Mouse (Mus musculus) forelimb bud, embryonic 11.5 days (tissue): ENCODE data around the gene Sncg.
"Not testable (repeated sequence)": the region's sequence is repeated elsewhere in the genome, so short reads cannot be mapped to it uniquely, and the experiment has no call there.

Experiments used
- DNase-seq: peaks from one replicate; pipeline ENCODE4 v3.0.0-alpha.2; 2012; ENCODE audit warnings: low read depth, low spot score

Gene Sncg

DNA sequence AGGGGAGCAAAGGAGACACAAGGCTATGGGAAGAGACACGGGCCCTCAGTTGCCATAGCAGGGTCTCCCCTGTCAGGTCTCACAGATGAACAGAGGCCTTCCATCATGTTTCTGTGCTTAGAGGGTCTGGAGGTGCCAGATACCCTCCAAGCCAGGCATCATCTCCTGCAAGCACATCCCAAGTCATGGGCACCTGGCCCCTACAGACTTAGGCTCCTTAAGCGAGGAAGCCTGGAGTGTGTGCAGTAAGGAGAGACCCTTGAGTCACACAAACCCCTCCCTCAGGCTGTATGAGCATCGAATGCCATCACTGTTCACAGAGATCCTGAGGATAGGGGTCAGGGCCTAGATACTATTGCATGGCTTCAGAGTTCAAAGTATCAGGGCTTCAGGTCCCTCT, 3.7 kb downstream of the Sncg start:
- DNase-seq = no peak

DNA sequence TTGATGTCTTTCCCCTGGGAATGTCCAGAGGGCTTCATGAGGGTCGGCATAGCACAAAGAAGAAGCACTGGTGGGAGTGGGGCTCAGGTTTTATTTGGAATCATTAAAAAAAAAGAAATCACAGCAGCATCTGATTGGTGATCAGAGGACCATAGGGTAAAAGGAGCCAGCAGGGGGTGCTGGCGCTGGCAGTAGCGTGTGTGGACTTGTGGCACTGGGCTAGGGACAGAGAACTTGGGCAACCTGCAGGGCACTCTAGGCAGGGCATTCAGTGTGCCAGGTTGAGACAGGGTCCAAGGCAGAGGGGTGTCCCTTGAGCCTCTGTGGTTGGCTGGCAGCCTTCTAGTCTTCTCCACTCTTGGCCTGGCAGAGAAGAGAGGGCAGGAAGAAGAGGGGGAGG, 4.4 kb downstream of the Sncg start:
- DNase-seq = no peak

DNA sequence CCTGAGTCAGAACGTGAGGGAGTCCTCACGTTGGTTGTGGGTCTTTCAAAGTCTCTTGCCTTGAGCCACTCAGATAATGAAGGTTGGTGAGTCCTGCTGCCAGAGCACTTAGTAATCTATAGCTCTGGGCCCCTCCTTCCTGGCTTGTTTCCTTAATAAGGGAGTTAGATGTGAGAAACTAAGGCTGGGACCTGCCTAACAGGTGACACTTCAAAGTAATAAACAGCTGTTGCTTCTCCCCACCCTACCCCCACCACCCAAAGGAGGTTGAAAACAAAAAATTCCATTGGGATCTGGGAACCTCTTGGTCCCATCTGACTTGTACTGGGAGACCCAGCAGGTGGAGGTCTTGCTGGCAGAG, 9.5 kb downstream of the Sncg start:
- no peak for DNase-seq

DNA sequence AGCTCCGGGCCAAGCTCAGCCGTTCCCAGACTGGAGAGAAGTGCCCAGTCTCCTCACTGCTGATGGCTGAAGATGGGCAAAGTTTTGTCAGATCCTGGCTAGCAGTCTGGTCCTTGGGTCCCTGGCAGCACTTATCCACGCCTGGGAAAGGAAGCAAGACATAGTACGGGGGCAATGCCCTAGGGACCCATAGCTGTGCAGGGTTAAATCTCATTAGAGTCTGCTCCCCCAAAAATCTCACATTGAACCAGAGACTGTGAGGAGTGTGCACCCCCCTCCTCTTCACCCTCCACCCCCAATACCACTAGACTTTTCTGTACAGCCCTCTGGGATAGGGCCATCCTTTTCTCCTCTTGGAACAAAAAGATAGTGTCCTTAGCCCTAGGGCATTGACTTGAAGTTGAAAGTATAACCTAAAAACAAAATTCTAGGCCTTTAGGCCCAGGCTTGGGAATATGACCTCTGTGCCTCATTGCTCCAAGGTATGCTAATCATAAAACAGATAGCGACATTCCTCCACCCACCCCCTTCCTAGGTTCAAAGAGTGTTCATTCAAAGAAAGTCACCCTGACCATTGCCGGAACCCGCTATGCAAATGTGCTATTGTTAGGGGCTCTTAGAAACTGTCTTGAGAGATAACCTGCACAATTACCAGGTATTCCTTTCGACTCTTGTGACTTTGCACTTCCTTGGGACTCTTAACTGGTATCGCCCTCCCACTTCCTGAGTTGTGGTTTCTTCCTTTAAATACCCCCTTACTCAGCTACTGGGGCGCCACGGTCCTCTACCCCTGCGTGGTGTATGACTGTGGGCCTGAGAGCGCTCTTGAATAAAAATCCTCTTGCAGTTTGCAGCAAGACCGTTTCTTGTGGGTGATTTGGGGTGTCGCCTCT, 10.1 kb downstream of the Sncg start:
- DNase-seq = not testable (repeated sequence)

DNA sequence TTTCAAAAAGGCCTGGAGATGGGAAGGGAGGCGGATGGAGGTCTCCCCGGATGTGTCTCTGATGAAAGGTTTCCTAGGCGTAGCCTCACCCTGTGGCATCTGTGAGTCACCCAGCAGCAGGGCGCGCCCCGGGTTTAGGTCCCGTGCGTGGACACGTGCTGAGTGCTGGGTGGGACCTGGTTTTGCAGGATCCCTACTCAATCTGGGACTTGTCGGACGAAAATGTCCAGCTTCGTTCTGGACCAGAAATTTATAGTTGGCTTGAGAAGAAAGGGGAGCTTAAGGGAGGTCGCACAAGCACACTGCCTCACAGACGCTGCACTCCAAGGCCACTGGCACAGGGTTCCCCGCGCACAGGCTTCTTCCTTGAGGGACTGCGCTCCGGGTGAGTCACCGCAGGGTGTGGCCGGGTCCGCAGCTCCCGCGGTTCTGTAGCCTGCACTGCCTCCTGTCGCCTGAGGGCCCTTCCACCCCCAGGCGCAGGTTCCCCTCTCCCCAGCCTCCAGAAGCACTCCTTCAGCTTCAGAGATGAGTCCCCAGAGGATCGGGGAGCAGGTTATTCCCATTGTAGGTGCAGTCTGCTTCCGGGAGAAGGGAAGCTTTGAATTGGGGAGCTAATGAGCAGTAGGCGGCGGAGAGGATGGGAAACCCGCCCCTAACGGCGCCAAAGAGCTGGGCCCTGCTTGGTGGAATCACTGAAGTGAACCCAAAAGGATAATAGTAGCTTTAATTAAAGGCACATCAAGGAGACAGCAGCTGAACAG, 10.9 kb downstream of the Sncg start:
- DNase-seq = peak; percentile 24

DNA sequence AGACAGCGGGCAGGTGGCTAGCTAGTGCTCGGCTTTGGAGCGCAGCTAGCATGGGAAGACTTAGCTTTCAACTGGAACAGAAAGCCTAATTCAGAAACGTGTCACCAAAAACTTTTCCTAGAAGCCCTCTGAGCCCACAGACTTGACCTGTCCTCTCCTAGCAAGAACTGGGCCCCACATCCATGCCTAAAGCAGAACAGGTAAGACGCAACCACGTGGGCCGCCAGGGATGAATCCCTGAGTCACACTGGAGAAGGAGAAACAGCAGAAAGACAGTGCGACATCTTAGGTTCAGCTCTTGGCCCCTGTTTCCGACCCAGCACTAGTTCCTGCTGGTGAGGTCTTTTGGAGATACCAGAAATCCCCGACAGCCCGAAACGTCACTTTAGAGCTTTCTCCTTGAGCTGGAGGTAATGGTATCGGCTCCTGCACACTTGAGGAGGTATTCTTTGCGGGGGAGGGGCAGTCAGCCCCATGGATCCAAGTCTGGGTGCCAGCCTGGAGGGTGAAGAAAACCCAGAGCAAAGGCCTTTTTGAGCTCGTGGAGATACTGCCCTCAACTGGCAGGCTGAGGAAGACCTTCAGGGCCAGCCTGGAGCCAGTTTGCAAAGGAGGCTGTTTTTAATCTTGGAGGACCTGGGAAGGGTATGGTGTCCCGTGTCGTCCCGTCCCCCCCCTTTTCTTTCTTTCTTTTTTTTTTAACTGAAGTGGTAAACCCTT, 11.7 kb downstream of the Sncg start:
- DNase-seq = peak; percentile 48

DNA sequence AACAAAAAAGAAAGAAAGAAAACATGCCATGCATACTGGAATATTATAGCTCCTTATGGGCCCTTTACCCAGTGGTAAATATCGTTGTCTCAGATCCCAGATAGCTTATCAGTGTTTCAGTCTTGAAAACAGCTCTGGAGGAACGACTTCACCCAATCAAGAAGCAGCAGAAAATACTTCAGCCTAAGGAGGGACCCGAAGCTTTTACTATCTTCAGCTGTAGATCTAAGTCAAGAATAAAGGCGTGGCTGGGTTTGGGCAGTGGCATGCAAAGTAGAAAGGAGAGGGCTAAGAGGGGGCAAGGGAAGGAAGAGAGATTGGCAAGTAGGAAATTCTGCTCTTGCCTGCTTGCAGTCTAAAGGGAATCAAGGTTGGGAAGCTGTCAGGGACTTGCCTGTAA, 12.5 kb downstream of the Sncg start:
- DNase-seq = no peak

DNA sequence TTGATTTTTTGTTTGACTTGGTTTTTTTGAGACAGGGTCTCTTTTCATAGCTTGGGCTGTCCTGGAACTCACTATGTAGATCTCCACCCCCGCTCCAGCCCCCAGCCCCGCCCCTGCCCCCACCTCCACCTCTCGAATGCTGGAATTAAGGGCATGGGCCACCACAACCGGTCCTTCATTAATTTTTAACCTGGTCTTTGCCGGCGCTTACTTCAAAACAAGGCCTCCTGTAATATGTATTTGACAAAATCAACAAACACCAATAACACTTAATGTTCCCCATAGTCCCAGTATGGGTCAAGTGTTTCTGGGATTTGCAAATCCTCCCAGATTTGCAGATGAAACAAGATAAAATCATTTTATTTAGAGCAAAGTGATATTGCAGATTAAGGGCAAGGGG, 14.3 kb downstream of the Sncg start:
- DNase-seq = no peak

DNA sequence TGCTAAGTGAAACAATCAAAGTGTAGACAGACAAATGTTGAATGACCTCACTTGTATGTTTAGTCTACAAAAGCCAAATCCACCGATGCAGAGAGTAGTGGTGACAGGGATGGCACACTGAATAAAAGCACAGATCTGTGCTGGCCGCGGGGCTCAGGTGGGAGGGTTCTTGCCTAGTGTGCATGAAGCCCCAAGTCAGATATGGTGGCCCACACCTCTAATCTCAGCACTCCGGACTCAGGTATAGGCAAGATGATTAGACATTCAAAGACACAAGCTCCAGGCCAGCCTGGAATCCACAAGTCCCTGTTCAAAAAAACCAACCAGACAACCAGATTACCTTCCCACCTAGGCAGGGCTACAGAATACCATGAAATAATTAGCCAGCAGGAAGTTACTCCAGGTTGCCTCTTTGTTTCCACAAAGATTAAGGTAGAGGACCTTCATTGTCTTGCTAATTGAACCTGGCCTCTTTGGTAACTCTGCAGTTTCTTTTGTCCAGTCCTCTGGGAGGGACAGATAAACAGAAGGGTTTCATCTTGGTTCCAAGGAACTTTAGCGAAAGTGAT, 14.8 kb downstream of the Sncg start:
- DNase-seq = no peak

DNA sequence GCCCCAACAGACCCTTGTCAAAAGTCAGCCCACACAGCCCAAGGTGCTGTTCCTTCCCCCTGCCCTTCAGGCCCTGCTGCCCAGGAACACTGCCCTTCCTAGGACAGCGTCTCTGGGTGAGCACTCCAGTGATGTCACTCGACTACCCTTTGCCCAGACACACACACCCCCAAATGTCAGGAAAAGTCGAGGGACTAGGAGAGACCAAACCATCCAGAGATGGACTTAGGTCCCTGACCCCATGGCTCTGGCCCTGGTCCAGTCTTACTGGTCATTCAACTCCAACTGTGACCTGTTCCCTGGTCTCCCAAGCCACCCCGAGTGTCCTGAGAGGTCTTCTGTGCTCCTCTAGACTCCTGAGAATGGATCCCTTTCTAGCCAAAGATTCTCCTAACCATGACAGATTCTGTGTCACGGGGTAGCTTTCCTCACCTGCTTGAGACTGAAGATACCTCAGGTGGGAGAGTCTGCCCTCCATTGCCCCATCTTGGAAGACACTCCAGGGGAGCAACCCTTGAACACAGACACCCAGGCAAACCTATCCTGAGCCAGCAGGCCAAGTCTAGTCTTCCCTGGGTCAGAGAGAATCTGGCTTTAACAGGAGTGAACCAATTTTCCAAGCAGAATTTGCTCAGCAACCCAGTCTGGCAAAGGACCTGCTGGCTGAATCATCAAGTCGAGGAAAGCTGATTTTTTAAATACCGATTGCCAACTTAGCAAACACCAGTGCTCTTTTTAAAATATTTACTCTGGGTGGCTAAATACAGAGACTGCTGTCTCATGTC, 16.7 kb downstream of the Sncg start:
- DNase-seq = no peak

DNA sequence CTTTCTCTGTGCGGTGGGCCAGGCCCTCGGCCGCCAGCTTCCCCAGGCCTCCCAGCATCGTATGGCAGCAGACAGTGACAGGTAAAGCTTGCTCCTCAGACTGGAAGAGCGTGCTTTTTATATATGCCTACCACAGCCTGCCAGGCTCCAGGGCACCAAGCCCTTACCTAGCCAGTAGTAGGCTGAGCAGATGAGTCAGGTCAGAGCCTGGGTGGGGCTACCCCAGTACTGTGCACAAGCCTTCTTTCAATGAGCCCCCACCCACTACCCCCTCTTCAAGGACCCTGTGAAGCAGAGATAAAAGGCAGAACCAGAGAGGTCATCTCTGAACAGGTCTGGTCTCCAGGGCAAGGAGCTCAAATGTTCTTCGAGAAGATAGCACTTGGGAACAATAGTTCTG, 19.3 kb downstream of the Sncg start, which contains the start of gene Fam25c:
Gene Fam25c, minus strand, starts transcription at position 133 of the 400 bp plus-strand sequence.
- no peak for DNase-seq

DNA sequence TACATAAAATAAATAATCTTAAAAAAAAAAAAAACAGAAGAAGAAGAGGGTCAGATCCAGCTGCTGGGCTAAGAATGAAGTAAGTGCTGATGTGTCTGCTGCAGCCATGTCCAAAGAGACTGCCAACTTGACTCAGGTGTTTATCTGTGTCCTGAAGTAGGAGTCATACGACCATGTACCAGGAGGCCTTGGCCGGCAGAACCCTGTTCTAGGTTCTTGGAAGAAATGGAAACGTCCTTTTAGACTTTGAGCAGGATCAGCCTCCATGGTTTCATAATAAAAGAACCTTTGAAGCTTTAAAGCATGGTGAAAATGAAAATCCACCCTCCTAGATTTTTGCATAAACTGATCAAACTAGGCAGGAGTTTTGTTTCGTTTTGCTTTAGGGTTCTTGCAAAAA, 20.1 kb downstream of the Sncg start:
- DNase-seq = no peak

DNA sequence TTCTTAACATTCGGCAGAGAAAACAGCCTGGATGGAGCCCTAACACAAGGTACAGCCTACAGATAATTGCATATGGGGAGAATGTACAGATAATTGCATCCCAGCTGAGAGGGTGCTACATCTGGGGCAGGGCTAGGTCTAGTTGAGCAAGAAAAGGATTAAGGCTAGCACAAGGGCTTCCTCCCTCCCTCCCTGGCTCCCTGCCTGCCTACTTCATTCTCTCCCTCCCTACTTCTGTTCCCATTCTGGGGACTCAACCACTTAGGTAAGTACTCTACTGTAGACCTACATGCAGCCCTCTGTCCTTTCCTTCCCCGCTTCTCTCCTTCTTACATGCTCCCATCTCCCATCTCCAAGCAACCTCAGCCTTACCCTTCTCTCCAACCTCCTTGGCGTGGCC, 21.3 kb downstream of the Sncg start:
- DNase-seq = no peak

DNA sequence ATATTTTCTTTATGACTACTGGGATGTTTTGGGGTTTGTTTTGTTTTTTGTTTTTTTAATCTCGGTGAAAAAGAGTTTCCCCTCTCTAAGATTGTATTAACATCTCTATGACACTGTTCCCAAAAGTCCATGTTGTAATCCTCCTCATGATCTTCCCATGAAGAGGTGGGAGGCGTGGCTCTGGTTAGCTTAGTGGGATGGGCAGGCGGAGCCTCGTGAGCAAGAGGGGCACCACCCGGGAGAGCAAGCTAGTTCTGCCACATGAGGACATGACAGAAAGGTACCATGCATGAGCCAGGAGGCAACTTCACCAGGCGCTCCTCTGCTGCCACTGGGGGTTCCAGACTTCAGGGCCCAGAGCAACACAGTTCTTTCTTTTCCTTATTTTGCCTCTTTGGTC, 22.1 kb downstream of the Sncg start:
- no peak for DNase-seq

DNA sequence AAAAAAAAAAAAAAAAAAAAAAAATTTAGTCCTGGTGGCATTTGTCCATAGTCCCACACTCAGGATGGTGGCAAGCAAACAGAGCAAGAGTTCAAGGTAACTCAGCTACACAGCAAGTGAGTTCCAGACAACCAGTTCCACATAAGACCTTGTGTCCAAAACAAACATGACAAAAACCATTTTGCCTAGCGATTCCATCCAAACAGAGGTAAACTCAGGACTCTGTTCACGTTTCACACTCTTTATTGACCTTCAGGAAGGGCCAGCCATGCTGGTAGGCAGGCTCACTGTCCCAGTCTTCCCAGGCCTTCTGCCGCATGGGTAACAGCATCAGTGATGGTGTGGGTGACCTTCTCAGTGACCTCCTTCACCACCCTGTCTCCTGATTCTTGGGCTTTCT, 22.9 kb downstream of the Sncg start:
- DNase-seq = no peak

DNA sequence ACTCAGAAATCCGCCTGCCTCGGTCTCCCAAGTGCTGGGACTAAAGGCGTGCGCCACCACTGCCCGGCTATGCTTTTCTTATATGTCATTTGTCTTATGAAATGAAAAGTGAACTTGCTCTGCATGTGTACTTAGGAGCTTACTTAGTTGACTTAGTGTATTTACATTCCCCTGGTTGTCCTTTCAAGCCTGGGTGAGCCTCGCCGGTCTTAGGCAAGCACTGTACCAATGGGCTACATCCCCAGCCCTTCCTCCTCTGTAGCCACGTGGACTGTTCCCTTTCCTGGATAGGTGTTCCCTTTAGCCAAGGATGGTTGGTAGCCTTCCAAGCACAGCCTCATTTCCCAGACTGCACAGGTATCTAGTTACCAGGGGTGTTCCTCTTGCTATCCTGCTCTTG, 25.6 kb downstream of the Sncg start:
- DNase-seq = no peak

DNA sequence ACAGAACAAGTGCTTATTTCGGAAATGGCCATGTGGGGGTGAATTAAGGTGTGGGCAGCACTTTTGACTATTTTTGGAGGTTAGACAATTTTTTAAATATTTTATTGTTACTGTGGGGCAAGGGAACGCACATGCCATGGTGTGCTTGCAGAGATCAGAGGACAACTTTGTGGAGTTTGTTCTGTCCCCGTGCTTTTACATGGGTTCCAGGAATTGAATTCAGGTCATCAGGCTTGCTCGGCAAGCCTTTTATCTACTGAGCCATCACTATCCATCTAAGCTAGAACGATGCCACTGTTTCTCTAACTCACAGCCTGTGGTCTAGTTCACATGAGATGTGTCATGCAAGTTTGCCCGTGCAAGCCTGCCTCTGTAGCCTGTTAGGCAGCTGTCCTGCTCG, 26.3 kb downstream of the Sncg start:
- no peak for DNase-seq

DNA sequence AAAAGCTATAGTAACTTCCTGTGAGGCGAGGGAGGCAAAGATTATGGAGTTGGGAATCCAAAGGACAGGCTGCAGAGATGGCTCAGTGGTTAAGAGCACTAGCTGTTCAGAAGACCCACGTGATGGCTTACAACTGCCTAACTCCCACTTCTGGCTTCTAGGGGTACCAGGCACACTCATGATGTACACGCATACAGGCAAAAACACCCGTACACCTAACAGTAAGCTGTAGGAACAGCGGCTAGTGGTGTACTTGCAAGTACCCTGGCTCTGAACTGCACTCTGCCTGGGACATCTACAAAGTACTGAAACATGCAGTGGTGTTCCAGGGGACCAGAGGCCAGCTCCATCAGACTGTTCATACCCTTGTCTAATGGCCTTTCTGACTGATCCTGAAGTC, 27.5 kb downstream of the Sncg start:
- no peak for DNase-seq

DNA sequence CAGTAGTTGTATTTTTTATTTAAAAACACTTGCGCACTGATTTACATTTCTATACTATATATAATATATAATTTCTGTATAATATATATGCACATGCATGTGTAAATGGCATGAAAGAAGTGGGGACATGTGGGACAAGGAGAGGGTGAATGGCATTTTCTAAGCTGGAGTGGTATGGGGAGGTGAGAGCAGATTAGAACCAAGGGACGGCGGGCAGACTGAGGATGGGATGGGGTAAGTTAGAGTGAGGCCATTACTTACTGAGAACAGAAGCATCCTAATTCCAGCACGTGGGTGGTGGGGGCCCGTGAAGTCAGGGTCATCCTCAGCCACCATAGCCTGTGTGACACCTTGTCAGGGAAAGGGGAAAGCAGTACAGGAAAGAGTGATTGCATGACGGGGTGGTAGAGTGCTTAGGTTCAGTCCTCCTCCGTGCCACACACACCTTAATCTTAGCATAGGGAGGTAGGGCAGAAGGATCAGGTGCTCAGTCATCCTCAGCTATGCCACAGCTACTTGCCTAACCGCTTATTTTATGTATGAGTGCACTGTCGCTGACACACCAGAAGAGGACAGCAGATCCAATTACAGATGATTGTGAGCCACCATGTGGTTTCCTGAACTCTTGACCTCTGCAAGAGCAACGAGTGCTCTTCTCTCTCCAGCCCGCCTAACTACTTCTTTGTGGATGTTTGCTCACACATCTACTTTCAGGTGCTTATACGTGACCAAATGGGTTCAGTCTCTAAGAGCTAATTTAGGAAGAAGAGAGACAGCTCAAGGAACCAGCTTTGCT, 28.6 kb downstream of the Sncg start:
- no peak for DNase-seq

DNA sequence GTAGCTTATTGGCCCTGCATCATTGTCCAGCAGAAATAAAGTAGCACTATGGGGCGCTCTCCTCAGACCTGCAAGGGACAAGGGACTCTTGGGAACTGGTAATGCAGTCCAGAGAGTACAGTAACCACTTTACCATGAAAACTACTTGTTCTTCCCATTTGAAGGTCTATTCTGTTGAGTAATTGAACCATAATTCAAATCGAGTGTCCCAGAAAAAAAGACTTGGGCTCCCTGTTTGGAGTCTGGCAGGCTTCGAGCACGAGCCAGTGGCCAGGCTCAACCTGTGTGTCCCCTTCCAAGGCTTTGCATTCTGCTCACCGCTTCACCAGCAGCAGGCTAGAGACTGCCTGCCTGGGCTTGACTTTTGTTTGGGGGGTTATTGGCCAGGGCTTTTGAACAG, 30.2 kb downstream of the Sncg start:
- DNase-seq = no peak
